Mouse (Mus musculus) left cerebral cortex, adult 9 months (tissue): Measurements from ENCODE around the gene Pik3c2g.

Source experiments
- DNase-seq, 2 experiments: peaks; one replicate each; pipeline ENCODE4 v3.0.0; 2022; ENCODE audit warnings: low spot score in 2 of 2

The Pik3c2g gene

DNA sequence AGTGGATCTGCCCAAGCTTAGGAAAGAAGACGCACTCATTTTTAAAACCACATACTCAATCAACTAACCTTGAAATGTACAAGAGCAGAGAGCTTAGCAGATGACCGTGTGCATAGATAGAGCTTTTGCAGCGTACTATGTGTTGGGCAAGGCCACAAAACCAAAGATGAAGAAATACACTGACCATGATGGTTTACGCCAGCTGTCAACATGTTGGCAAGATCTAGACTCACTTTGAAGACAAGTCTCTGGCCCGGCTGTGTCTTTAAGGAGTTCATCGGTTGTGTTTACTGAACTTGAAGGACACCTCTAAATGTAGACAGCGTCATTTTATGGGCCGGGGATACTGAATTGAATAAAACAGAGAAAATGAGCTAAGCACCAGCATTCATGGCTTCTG is 254.3 kb downstream of the Pik3c2g start:
- DNase-seq = no peak

- DNase-seq = no peak
Measured at GRCm38 (mm10) chr6:139842626-139843025, 255.6 kb downstream of the Pik3c2g start.

- DNase-seq = no peak
Measured at GRCm38 (mm10) chr6:139843531-139843930, 256.5 kb downstream of the Pik3c2g start.

DNA sequence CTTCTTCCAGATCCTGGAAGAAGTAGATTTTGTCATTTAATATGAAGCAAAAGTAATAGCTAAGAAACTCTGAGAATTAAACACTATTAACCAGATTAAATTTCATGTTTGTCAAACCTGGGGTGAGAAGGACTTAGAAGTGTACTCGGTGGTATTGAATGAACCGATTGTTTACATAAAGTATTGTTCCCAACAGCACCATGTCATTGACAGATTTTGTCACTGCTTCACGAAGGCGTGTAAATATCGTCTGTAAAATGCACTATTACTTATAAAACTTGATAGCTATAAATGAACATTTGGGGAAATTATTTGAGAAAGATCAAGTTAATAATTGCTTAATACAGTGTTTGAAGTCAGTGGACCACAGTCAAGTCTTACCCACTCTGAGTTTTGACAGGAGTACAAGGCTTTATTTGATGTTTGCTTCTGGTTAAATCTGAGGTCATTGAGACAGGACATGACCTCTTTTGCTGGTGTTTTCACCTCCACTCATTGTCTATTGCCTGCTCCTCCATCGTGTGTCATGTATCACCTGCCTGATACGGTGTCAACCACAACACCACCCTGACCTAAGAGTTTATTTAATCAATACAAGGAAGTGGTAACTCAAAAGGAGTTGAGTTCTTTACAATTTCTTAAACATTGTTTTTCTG is 260.0 kb downstream of the Pik3c2g start:
- DNase-seq = no peak

GRCm38 (mm10) chr6:139849931-139850330 is 262.9 kb downstream of the Pik3c2g start:
- DNase-seq = no peak

GRCm38 (mm10) chr6:139851705-139852603 is 264.9 kb downstream of the Pik3c2g start:
- DNase-seq = no peak

DNA sequence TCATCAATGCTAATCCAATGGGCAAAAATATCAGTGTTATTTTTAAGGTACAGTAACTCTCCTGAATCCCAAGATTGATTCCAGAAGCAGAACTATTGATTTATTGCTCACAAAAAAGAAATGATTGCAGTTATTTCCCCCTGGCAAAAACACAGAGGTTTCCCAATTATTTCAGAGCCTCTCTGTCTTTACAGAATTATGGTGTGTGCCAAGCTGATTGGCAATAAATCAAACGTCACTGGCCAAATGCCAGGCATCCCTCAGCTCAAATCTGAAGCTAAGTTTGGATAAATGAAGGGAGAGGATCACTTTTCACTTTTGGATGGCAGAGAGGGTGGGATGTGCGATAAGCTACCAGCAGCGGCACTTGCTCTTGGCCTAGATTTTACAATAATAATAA is 265.8 kb downstream of the Pik3c2g start:
- DNase-seq = no peak

GRCm38 (mm10) chr6:139860141-139860540 is 273.1 kb downstream of the Pik3c2g start:
- DNase-seq = no peak

- no peak for DNase-seq
Measured at GRCm38 (mm10) chr6:139861534-139861933, 274.5 kb downstream of the Pik3c2g start.

- no peak for DNase-seq
Measured at GRCm38 (mm10) chr6:139865059-139865673, 278.1 kb downstream of the Pik3c2g start.

GRCm38 (mm10) chr6:139874418-139875176 is 287.6 kb downstream of the Pik3c2g start:
- DNase-seq = peak in 1 of 2 experiments; percentile 56

DNA sequence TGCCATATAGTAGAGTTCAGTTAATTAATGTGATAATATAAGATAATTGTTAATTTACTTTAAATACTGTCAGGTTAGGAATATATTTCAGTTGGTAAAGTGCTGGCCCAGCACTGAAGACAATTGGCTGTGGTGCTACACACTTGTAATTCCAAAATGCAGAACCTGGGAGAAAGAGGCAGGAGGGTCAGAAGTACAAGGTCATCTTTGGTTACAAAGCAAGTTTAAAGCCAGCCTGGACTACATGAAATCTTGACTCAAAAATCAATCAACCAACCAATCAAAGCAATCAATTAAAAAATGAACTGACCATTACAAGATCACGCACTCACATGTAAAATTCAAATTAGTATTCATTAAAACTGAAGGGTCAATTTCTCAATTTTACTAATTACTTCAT is 289.7 kb downstream of the Pik3c2g start:
- DNase-seq = no peak

DNA sequence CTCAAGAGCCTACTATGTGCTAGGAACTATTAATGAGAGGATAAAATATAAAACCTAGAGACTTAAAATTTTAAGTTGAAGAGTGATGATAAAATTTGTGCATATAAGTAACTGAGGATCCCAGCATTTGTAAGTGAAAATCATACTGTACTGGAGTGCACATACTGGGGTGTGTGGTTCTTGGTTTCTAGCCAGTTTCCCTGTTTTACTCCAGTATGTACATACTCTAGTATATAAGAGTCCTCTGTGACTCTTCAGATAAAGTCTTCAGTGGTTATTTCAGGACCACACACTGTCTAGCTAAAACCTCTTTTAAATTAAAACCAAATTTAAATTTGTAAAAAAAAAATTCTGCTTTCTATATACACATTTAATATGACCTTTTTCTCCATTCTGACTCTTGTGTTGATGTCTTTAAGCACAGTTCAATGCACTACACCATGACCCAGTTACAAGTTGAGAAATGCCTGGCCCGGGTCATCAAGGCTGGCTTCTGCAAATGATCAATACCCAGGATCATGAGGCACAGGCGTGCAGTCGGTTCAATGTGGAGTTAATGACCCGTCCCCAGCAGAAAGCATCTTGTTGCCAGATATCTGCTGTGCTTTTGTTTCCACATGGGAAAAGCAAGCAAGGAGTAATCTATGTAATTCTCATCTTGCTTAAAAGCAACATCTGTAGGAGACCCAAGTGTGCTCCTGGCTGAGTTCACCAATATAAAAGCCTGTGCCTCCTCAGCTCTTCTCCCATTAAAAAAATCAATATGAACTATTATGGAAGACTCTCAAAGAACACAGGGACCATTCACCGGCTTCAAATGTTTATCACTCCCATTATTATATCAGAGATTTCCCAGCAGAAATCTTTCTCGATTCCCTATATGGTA is 290.7 kb downstream of the Pik3c2g start:
- DNase-seq = no peak

DNA sequence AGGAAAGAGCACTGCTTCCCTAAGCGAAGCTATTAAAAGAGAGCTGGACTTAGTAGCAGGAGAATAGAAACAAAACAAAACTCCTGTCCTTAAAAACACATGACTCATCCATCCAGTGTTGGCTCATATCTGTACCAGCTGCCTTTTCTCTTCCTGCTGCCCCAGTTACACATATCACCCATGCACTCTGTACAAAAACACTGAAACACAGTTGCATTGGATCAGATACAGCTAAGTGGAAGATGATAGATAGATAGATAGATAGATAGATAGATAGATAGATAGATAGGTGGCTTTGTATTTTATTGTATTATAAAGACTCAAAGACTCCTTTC is 291.3 kb downstream of the Pik3c2g start:
- DNase-seq = peak in 1 of 2 experiments; percentile 11

DNA sequence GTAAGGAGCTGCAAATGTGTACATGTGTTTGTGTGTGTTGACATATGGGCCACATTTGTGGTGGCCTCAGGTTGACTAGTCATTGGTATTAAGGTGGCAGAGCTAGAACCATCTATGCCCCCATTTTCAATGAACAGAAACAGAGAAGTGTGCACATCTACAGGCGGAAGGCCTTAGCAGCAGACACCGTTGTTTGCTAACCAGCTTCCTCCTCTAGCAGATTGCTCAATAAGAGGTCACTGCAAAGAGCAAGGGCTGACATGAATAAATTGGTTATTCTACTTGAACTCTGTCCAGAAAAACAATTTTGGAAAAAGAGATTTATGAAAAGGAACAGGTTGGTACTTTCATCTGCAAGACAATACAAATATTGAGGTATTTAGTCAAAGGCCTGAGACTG is 295.1 kb downstream of the Pik3c2g start:
- DNase-seq = no peak

DNA sequence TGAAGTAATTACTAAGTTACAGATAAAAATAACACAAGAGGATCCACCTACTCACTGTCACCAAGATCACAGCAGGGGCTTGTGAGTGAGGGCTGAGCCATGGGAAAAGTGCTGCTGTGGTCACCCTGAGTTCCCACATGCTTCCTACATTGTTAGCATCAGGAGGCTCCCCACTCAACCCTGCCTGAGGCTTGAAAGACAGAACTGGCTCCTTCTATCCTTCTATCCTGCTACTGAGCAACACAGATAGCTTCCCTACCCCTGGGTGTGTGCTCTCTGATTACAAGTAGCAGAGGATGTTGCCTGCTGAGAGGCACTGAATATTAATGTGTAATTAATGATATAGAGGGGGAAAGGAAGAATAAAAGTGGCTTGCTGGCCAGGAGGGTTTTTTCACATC is 300.2 kb downstream of the Pik3c2g start:
- no peak for DNase-seq

- no peak for DNase-seq
Measured at GRCm38 (mm10) chr6:139895637-139896036, 308.6 kb downstream of the Pik3c2g start.

DNA sequence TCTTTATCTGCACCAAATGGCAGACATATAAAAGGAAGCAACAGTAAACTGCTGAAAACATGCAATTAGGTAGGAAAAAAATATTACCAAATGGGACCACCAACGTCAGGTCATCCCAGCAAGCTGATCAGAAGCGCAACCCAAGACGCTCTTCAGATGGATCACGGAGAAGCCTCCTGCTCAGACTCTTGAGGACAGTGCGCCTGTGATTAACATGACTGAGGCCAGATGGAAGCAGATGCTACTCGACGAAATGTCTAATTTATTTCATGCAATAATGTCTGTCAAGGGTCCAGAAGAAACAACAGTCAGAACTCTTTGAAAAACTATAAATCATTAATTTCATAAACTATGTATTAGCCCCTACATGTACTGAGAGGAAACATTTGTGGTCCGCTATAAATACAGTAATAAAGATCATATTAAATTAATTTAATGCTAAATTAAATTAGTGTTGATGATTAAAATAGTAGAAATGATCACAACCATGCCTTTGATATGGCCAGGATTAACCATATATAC is 312.7 kb downstream of the Pik3c2g start:
- DNase-seq = no peak

- DNase-seq = no peak
Measured at GRCm38 (mm10) chr6:139901801-139902200, 314.8 kb downstream of the Pik3c2g start.

- no peak for DNase-seq
Measured at GRCm38 (mm10) chr6:139907138-139907537, 320.1 kb downstream of the Pik3c2g start.
